Mouse (Mus musculus) thymus, adult 2 months (tissue): ENCODE measurements around the gene Polg2.

Source experiments
- CTCF ChIP-seq: fragments of 200-500 bp; IDR thresholded peaks from 2 replicates; pipeline ENCODE4 v1.5.1; 2012; ENCODE audit warnings: mild to moderate bottlenecking, control low read depth, low read length, moderate library complexity, borderline replicate concordance; ENCODE audit not compliant: control insufficient read depth, poor library complexity, insufficient read depth; ENCODE audit errors: extremely low read depth
- POLR2A ChIP-seq: fragments of 200-500 bp; IDR thresholded peaks from 2 replicates; pipeline ENCODE4 v1.6.1; 2012; ENCODE audit warnings: mild to moderate bottlenecking, low read length, control low read depth, moderate library complexity; ENCODE audit not compliant: control insufficient read depth, poor library complexity, insufficient read depth; ENCODE audit errors: extremely low read depth

GRCm38 (mm10) chr11:106751039-106752018 lies 28.0 kb downstream of the Polg2 start, which contains the start of gene Milr1:
- TF ChIP-seq CTCF: no peak
- no peak for TF ChIP-seq POLR2A
